Mouse (Mus musculus) testis, adult 2 months (tissue): ENCODE measurements around the gene Slc24a2. TPM values are rescaled to one million over a fixed set of nuclear protein-coding genes. Genes with fewer than 3 reads are reported as not detected.

Experiments
- H3K27ac ChIP-seq: fragments of 200-500 bp; 2 replicates; pipeline ENCODE4 v1.5.1; 2012; ENCODE audit warnings: low read depth, low read length; ENCODE audit not compliant: control insufficient read depth, insufficient read depth
- H3K27me3 ChIP-seq: fragments of 200-500 bp; 2 replicates; pipeline ENCODE4 v1.6.1; 2012; ENCODE audit warnings: mild to moderate bottlenecking, low read length, moderate library complexity; ENCODE audit not compliant: control insufficient read depth, insufficient read depth
- H3K36me3 ChIP-seq: fragments of 200-500 bp; 2 replicates; pipeline ENCODE4 v1.6.1; 2012; ENCODE audit warnings: mild to moderate bottlenecking, low read length; ENCODE audit not compliant: control insufficient read depth, insufficient read depth
- H3K4me1 ChIP-seq: fragments of 200-500 bp; 2 replicates; pipeline ENCODE4 v1.6.1; 2012; ENCODE audit warnings: low read length; ENCODE audit not compliant: control insufficient read depth, insufficient read depth
- H3K4me3 ChIP-seq: fragments of 200-500 bp; 2 replicates; pipeline ENCODE4 v1.5.1; 2012; ENCODE audit warnings: low read depth, mild to moderate bottlenecking, low read length, moderate library complexity, mixed read lengths; ENCODE audit not compliant: control insufficient read depth
- CTCF ChIP-seq: fragments of 200-500 bp; IDR thresholded peaks from 2 replicates; pipeline ENCODE4 v1.5.1; 2012; ENCODE audit warnings: low read depth, mild to moderate bottlenecking, inconsistent platforms, low read length, moderate library complexity; ENCODE audit not compliant: control insufficient read depth, insufficient read depth, insufficient replicate concordance
- POLR2A ChIP-seq: fragments of 200-500 bp; IDR thresholded peaks from 2 replicates; pipeline ENCODE4 v1.6.1; 2012; ENCODE audit warnings: low read depth, mild to moderate bottlenecking, inconsistent platforms, low read length, moderate library complexity; ENCODE audit not compliant: control insufficient read depth
- polyA plus RNA-seq: library from polyadenylated mRNA; depleted of rRNA; stranded (reverse); fragments of >200 nt; gene quantifications from 2 replicates; pipeline ENCODE4 v1.2.3, GENCODE M21; 2012

The Slc24a2 gene
- polyA plus RNA-seq, 1 experiment, result 0.17 TPM

- Histone ChIP-seq H3K27ac (no peak overlapping the region), H3K4me1 (no peaks in the 10 kb centered on the region), H3K4me3 (no peak overlapping the region), H3K27me3 (no peaks in the 10 kb centered on the region), H3K36me3 (no peaks in the 10 kb centered on the region)
- TF ChIP-seq CTCF (no peak), POLR2A (no peak)
These were observed 216.3 kb downstream of the Slc24a2 start for GRCm38 (mm10) chr4:87013721-87014620.

GRCm38 (mm10) chr4:86992470-86992869 is 237.8 kb downstream of the Slc24a2 start:
- no peak overlapping the region for H3K4me3 ChIP-seq
- H3K4me1 ChIP-seq, result no peaks in the 10 kb centered on the region
- no peaks in the 10 kb centered on the region for H3K27me3 ChIP-seq
- H3K27ac ChIP-seq, result no peak overlapping the region
- H3K36me3 ChIP-seq, result no peaks in the 10 kb centered on the region
- TF ChIP-seq CTCF (peak; percentile 62; the same call in 1 of the 2 replicates), POLR2A (no peak)

- H3K4me1 ChIP-seq, result no peaks in the 10 kb centered on the region
- no peak overlapping the region for H3K27ac ChIP-seq
- H3K36me3 ChIP-seq, result no peaks in the 10 kb centered on the region
- TF ChIP-seq POLR2A (no peak), CTCF (no peak)
- no peak overlapping the region for H3K4me3 ChIP-seq
- H3K27me3 ChIP-seq, result no peaks in the 10 kb centered on the region
These were observed 241.0 kb downstream of the Slc24a2 start for GRCm38 (mm10) chr4:86989301-86989700.

GRCm38 (mm10) chr4:86987846-86988245 is 242.4 kb downstream of the Slc24a2 start:
- Histone ChIP-seq H3K36me3 (no peaks in the 10 kb centered on the region), H3K4me3 (no peak overlapping the region), H3K27ac (no peak overlapping the region), H3K27me3 (no peaks in the 10 kb centered on the region), H3K4me1 (no peaks in the 10 kb centered on the region)
- TF ChIP-seq POLR2A, result no peak
- no peak for TF ChIP-seq CTCF

- H3K27ac ChIP-seq, result no peak overlapping the region
- H3K4me3 ChIP-seq, result no peak overlapping the region
- no peaks in the 10 kb centered on the region for H3K36me3 ChIP-seq
- no peaks in the 10 kb centered on the region for H3K4me1 ChIP-seq
- TF ChIP-seq CTCF (no peak), POLR2A (no peak)
- no peaks in the 10 kb centered on the region for H3K27me3 ChIP-seq
These were observed 253.0 kb downstream of the Slc24a2 start for GRCm38 (mm10) chr4:86977272-86977671.

GRCm38 (mm10) chr4:86957576-86958411 is 272.5 kb downstream of the Slc24a2 start:
- H3K36me3 ChIP-seq, result no peaks in the 10 kb centered on the region
- no peaks in the 10 kb centered on the region for H3K4me1 ChIP-seq
- no peaks in the 10 kb centered on the region for H3K27me3 ChIP-seq
- TF ChIP-seq POLR2A (no peak), CTCF (peak; percentile 33; the same call in 1 of the 2 replicates)
- H3K4me3 ChIP-seq, result no peak overlapping the region
- H3K27ac ChIP-seq, result no peak overlapping the region

GRCm38 (mm10) chr4:86955448-86955847 is 274.8 kb downstream of the Slc24a2 start:
- Histone ChIP-seq H3K27ac (no peak overlapping the region), H3K36me3 (no peaks in the 10 kb centered on the region), H3K27me3 (no peaks in the 10 kb centered on the region), H3K4me1 (no peaks in the 10 kb centered on the region), H3K4me3 (no peak overlapping the region)
- TF ChIP-seq POLR2A, result no peak
- TF ChIP-seq CTCF, result no peak
